Mouse (Mus musculus): ENCODE measurements around the gene Heyl.
A peak's percentile ranks its signal among the peaks of the same experiment; 100 is the strongest.

The Heyl gene

GRCm38 (mm10) chr4:123233492-123234084, at the start of gene Heyl:
Gene Heyl (plus strand): TSS chr4:123233556.
- peak; percentile 53 for DNase-seq (ENCODE audit: extremely low spot score)

- DNase-seq (ENCODE audit: extremely low spot score): no peak
Measured at GRCm38 (mm10) chr4:123184816-123185215, 48.5 kb upstream of the Heyl start.

GRCm38 (mm10) chr4:123192336-123192735, 41.0 kb upstream of the Heyl start:
- no peak for DNase-seq (ENCODE audit: extremely low spot score)

- DNase-seq (ENCODE audit: extremely low spot score): no peak
Measured at GRCm38 (mm10) chr4:123193791-123194190, 39.6 kb upstream of the Heyl start.

- no peak for DNase-seq (ENCODE audit: extremely low spot score)
Measured at GRCm38 (mm10) chr4:123196695-123197094, 36.7 kb upstream of the Heyl start.

- peak; percentile 73 for DNase-seq (ENCODE audit: extremely low spot score)
Measured at GRCm38 (mm10) chr4:123200771-123201185, 32.6 kb upstream of the Heyl start.

GRCm38 (mm10) chr4:123201186-123202093, 31.9 kb upstream of the Heyl start, which contains the start of gene Nt5c1a:
Gene Nt5c1a (plus strand): TSS chr4:123201504.
- peak; percentile 42 for DNase-seq (ENCODE audit: extremely low spot score)

GRCm38 (mm10) chr4:123202094-123202420, 31.3 kb upstream of the Heyl start:
- no peak for DNase-seq (ENCODE audit: extremely low spot score)

- no peak for DNase-seq (ENCODE audit: extremely low spot score)
Measured at GRCm38 (mm10) chr4:123207337-123207736, 26.0 kb upstream of the Heyl start.

- DNase-seq (ENCODE audit: extremely low spot score): no peak
Measured at GRCm38 (mm10) chr4:123210996-123211395, 22.4 kb upstream of the Heyl start.

- DNase-seq (ENCODE audit: extremely low spot score): no peak
Measured at GRCm38 (mm10) chr4:123211453-123211852, 21.9 kb upstream of the Heyl start.

GRCm38 (mm10) chr4:123212330-123212729, 21.0 kb upstream of the Heyl start:
- DNase-seq (ENCODE audit: extremely low spot score): no peak

- no peak for DNase-seq (ENCODE audit: extremely low spot score)
Measured at GRCm38 (mm10) chr4:123213975-123214374, 19.4 kb upstream of the Heyl start.

GRCm38 (mm10) chr4:123215367-123215766, 18.0 kb upstream of the Heyl start:
- DNase-seq (ENCODE audit: extremely low spot score): no peak

- DNase-seq (ENCODE audit: extremely low spot score): peak; percentile 39
Measured at GRCm38 (mm10) chr4:123216782-123217181, 16.6 kb upstream of the Heyl start.

- DNase-seq (ENCODE audit: extremely low spot score): peak; percentile 70
Measured at GRCm38 (mm10) chr4:123219720-123220357, 13.5 kb upstream of the Heyl start.

- no peak for DNase-seq (ENCODE audit: extremely low spot score)
Measured at GRCm38 (mm10) chr4:123220637-123221036, 12.7 kb upstream of the Heyl start.

GRCm38 (mm10) chr4:123223309-123223708, 10.0 kb upstream of the Heyl start:
- DNase-seq (ENCODE audit: extremely low spot score): no peak

GRCm38 (mm10) chr4:123225718-123226403, 7.5 kb upstream of the Heyl start:
- DNase-seq (ENCODE audit: extremely low spot score): no peak

- DNase-seq (ENCODE audit: extremely low spot score): no peak
Measured at GRCm38 (mm10) chr4:123227707-123228106, 5.6 kb upstream of the Heyl start.

- peak; percentile 50 for DNase-seq (ENCODE audit: extremely low spot score)
Measured at GRCm38 (mm10) chr4:123228270-123228669, 5.1 kb upstream of the Heyl start.

- DNase-seq (ENCODE audit: extremely low spot score): no peak
Measured at GRCm38 (mm10) chr4:123229166-123229565, 4.2 kb upstream of the Heyl start.

Measured in embryo, embryonic 9.5 days (tissue).